Mouse (Mus musculus) c-Kit-positive CD71-negative TER-119-negative erythroid progenitor cells, embryonic 14.5 days (primary cell): ENCODE measurements around the gene Myo15.
"Not testable (repeated sequence)": the region's sequence is repeated elsewhere in the genome, so short reads cannot be mapped to it uniquely, and the experiment has no call there.

Experiments used
- DNase-seq: peaks from one replicate; pipeline ENCODE4 v3.0.0-alpha.2; 2013; ENCODE audit warnings: low read depth

Myo15 gene

GRCm38 (mm10) chr11:60553091-60553490 lies 84.0 kb downstream of the Myo15 start:
- DNase-seq = no peak

DNA sequence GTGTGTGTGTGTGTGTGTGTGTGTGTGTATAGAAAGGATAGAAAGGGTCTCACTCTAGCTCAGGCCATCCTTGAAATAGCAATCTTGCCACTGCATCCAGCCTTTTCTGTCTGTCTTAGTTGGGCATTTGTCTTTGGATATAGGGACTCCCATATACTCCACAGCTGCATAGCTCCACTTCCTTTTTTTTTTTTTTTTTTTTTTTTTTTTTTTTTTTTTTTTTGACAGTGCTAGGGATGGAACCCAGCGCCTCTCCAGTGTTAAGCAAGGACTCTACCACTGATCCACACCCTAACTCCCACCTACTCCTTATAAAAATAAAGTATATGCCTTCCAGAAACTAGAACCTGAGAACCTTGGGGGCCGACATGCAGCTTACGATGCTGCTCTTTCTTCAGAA lies 88.5 kb downstream of the Myo15 start:
- no peak for DNase-seq

DNA sequence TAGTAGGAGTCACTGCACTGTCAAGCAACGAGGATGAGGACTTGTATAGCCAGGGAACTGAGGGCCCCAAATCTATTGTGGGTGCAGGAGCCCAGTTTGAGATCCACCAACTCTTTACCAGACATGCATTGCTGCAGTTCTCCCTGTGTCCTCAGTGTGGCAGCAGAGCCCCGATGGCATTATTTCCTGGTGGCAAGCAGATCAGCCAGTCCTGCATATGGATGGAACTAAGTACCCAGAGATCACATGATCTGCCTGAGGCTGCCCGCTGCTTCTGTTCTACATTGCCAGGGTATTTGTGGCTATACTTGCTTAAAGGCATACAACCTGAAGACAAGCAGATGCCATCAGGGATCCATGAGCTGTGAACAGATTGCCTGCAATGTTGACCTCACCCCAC lies 90.2 kb downstream of the Myo15 start:
- no peak for DNase-seq

- not testable (repeated sequence) for DNase-seq
Observed at GRCm38 (mm10) chr11:60574006-60574405, 104.9 kb downstream of the Myo15 start.
